Mouse (Mus musculus): ENCODE results near the gene Eif2b5. TPM values are rescaled to one million over a fixed set of nuclear protein-coding genes. Genes with fewer than 3 reads are reported as not detected.
A peak's percentile ranks its signal among the peaks of the same experiment; 100 is the strongest.

Eif2b5 gene
- polyA plus RNA-seq, 1 experiment from 2014 or later, result 144 TPM

DNA sequence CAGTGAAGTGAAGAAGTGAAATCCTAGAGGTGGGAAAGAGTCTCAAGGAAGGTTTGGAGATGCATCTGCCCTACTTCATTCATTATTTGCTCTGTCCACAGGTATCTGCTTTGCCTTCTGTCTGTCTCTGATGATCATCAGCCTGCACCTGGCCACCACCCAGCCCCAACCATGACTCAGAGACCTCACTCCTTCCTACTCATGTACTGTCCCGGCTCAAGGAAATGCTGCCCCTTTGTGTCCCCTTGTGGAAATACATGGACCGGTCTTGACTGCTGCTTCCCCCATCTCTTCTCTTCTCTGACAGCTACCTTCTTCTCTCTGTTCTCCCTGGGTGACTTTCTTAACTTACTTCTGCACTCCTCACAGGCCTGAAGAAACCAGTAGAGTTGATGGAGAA, 8.0 kb upstream of the Eif2b5 start:
- ATAC-seq (ENCODE audit: insufficient number of reproducible peaks, insufficient read depth, low FRiP score, low TSS enrichment, low read depth), result no peak
- no peaks in the 10 kb centered on the region for H3K9me3 ChIP-seq
- H3K4me2 ChIP-seq, result no peak overlapping the region
- no peaks in the 10 kb centered on the region for H3K4me1 ChIP-seq (replicated peaks)
- 39% methylated on average over 2 of the region's 2 CpGs for WGBS
- H3K9ac ChIP-seq (replicated peaks), result no peak overlapping the region
- no peak overlapping the region for H3K27ac ChIP-seq
- H3K36me3 ChIP-seq, result no peaks in the 10 kb centered on the region
- H3K4me3 ChIP-seq (replicated peaks), result no peak overlapping the region
- H3K27me3 ChIP-seq, result no peaks in the 10 kb centered on the region

DNA sequence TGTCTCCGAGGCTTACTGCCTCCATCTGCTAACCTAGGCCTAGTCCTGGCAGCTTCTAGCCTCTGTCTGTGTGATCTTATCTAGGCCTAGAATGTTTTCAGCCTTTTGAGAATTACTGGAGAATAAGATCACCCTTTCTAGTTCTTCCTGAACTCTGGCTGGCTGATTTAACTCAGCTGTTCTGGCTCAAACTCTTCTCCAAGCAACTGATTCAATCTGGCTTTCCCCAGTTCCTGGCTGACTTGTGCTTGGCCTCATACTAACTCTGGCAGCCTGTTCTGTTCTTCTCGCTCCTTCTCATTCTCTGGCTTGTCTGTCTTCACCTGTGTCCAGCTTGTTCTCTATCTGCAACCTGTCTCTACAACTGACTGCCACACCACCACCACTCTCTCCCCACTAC, 7.3 kb upstream of the Eif2b5 start:
- no peaks in the 10 kb centered on the region for H3K4me1 ChIP-seq (replicated peaks)
- H3K4me3 ChIP-seq (replicated peaks), result no peak overlapping the region
- H3K27me3 ChIP-seq, result no peaks in the 10 kb centered on the region
- 71% methylated on average over 2 of the region's 2 CpGs for WGBS
- no peak overlapping the region for H3K9ac ChIP-seq (replicated peaks)
- H3K36me3 ChIP-seq, result no peaks in the 10 kb centered on the region
- H3K9me3 ChIP-seq, result no peaks in the 10 kb centered on the region
- H3K4me2 ChIP-seq, result no peak overlapping the region
- H3K27ac ChIP-seq, result no peak overlapping the region
- ATAC-seq (ENCODE audit: insufficient number of reproducible peaks, insufficient read depth, low FRiP score, low TSS enrichment, low read depth), result no peak

DNA sequence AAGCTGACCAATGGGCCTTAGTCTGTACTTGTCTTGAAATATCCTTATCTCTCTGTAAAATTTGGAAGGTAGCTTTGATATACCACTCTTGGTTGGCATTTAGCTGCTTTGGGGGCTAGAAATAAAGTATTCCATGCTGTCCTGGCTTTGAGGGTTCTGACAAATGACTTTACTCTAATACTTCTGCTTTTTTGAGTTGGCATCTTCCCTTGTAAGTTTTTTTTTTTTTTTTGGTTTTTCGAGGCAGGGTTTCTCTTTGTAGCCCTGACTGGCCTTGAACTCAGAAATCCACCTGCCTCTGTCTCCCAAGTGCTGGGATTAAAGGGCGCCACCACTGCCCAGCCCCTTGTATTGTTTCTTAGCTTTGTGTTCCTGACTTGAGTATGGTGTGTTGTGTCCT, 5.2 kb upstream of the Eif2b5 start:
- Histone ChIP-seq H3K4me1 (replicated peaks) (peaks cover 7% of the 10 kb centered on the region; the same call in 1 of the 2 replicates), H3K4me2 (no peak overlapping the region), H3K27ac (no peak overlapping the region), H3K4me3 (replicated peaks) (no peak overlapping the region), H3K9me3 (no peaks in the 10 kb centered on the region), H3K27me3 (peaks cover 11% of the 10 kb centered on the region; the same call in 1 of the 2 replicates), H3K36me3 (no peaks in the 10 kb centered on the region), H3K9ac (replicated peaks) (no peak overlapping the region)
- ATAC-seq (ENCODE audit: insufficient number of reproducible peaks, insufficient read depth, low FRiP score, low TSS enrichment, low read depth), result no peak
- WGBS, result 67% methylated on average over 2 of the region's 2 CpGs

DNA sequence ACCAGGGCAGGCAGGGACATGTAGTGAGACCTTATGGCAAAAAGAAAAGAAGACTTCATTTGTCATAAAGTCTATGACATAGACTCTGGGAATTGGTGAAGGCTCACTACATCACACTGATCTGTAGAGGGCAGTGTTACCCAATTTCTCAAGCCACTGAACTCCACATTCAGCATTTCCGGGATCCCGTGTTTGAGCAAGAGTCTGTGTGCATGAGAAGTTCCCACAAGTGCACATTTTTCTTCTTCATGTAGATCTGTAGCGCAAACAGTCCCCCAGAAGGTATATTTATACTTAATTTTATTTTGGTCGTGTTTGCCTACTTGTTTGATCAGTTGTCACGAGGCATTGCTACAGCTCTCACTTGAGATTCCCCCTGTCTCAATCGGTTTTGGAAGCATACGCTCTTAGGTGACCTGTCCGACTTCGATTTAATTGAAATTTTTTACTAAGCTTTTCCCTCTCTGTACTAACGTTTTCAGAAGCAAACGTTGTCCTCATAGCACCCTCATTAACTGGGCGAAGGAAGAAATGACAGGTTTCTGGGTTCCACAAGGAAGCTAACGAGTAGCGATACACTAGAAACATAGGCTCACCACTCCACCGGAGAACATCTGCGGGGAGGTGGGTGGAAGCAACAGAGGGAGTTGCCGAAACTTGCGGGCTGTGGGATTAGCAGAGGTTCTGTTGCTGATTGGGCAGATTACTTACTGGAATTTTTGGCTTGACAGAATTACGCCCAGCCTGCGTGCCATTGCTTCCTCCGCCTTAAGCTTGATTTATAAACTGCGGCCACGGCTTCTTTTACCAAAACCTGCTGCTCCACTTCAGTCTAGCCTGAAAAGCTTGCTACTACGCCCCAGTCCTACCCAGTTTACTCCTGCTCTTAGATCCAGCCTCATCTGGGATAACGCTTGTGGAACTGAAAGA, 1.7 kb upstream of the Eif2b5 start:
- 0 out of 2 replicates have a peak, but pooled peaks have one; percentile 23 for ATAC-seq (ENCODE audit: insufficient number of reproducible peaks, insufficient read depth, low FRiP score, low TSS enrichment, low read depth)
- no peak overlapping the region; the same call in 1 of the 2 replicates for H3K9ac ChIP-seq (replicated peaks)
- H3K36me3 ChIP-seq, result peaks cover 18% of the 10 kb centered on the region
- H3K4me1 ChIP-seq (replicated peaks), result peaks cover 13% of the 10 kb centered on the region
- 17% methylated on average over 25 of the region's 25 CpGs for WGBS
- H3K27ac ChIP-seq, result no peak overlapping the region
- no peaks in the 10 kb centered on the region for H3K9me3 ChIP-seq
- H3K4me3 ChIP-seq (replicated peaks), result peak overlapping the region; percentile 33
- H3K4me2 ChIP-seq, result peak overlapping the region; percentile 59
- H3K27me3 ChIP-seq, result peaks cover 11% of the 10 kb centered on the region; the same call in 1 of the 2 replicates

DNA sequence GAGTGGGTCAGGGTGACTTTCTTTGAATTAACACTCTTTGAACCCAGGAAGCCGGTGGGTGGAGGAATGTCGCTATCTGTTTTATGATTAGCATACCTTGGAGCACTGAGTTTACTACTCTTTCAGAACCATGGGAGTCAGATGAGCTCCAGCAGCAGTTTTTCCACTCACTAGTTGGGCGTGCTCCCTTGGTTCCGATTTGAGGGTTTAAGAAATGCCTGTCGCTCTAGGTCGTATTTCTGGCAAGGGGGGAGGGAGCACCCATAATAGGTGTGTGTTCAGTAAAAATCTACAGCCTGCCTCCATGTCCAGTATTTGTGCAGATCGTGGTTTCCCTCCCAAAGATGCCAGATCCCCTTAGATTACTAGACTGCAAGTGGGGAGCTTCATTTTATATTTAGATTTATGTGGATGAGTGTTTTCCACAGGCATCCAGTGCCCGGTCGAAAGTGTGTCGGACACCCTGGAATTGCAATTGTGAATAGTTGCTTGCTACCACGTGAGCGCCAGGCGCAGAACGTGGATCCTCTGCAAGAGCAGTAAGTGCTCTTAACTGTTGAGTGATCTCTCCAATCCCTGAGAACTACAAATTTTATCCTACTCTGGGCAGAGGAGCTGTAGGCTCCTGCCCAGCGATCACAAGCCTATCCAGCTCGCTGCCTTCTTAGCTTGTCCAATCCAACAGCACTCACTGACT, 489 bp upstream of the Eif2b5 start:
- WGBS, result 9% methylated on average over 16 of the region's 16 CpGs
- Histone ChIP-seq H3K36me3 (peaks cover 30% of the 10 kb centered on the region), H3K4me2 (peak overlapping the region; percentile 87), H3K27ac (no peak overlapping the region), H3K9me3 (no peaks in the 10 kb centered on the region), H3K4me1 (replicated peaks) (peaks cover 13% of the 10 kb centered on the region), H3K9ac (replicated peaks) (peak overlapping the region; percentile 93; the same call in 1 of the 2 replicates), H3K4me3 (replicated peaks) (peak overlapping the region; percentile 93), H3K27me3 (peaks cover 11% of the 10 kb centered on the region; the same call in 1 of the 2 replicates)
- ATAC-seq (ENCODE audit: insufficient number of reproducible peaks, insufficient read depth, low FRiP score, low TSS enrichment, low read depth), result no peak

DNA sequence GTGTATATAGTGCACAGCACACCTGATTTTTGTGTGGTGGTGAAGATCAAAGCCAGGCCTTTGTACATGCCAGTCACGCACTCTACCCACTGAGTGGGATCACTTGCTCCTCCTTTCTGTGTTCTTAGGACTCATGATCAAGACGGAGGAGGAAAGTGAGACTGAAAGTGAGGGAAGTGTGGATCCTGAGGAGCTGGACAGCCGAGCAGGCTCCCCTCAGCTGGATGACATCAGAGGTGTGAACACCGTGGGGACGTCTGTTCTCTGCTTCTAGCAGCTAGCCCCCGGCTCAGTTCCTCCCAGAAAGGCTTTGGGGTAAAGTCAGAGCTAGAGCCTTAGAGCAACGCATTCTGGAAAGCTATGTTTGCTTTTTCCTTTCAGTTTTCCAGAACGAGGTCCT, 7.4 kb downstream of the Eif2b5 start:
- Histone ChIP-seq H3K4me3 (replicated peaks) (no peak overlapping the region), H3K9me3 (no peaks in the 10 kb centered on the region), H3K4me1 (replicated peaks) (no peaks in the 10 kb centered on the region), H3K27ac (no peak overlapping the region), H3K4me2 (no peak overlapping the region), H3K27me3 (no peaks in the 10 kb centered on the region), H3K36me3 (peaks cover 98% of the 10 kb centered on the region), H3K9ac (replicated peaks) (no peak overlapping the region)
- WGBS, result 83% methylated on average over 8 of the region's 8 CpGs
- ATAC-seq (ENCODE audit: insufficient number of reproducible peaks, insufficient read depth, low FRiP score, low TSS enrichment, low read depth), result no peak

DNA sequence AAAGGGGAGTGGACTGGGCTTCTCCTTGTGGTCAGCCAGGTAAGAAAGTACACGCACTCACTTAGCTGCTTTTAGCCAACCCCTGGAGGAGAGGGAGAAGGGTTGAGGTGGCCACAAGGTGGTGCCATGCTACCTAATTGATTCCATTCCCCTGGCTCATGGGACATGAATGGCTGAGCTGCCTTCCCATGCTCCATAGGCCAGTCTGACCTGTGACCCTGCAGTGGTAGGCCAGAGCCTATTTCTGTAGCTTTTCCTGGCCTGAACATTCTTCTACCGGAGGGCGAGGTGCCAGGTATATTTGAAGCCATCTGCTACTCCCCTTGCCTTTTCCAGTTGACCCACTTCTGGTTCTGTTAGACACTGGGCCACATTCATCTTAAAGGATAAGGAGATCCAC, 10.7 kb downstream of the Eif2b5 start:
- H3K4me2 ChIP-seq, result no peak overlapping the region
- H3K9me3 ChIP-seq, result no peaks in the 10 kb centered on the region
- H3K36me3 ChIP-seq, result peaks cover 71% of the 10 kb centered on the region
- WGBS, result 73% methylated on average over 3 of the region's 3 CpGs
- H3K27me3 ChIP-seq, result no peaks in the 10 kb centered on the region
- H3K27ac ChIP-seq, result no peak overlapping the region
- no peak overlapping the region for H3K4me3 ChIP-seq (replicated peaks)
- no peak for ATAC-seq (ENCODE audit: insufficient number of reproducible peaks, insufficient read depth, low FRiP score, low TSS enrichment, low read depth)
- no peak overlapping the region for H3K9ac ChIP-seq (replicated peaks)
- H3K4me1 ChIP-seq (replicated peaks), result no peaks in the 10 kb centered on the region

DNA sequence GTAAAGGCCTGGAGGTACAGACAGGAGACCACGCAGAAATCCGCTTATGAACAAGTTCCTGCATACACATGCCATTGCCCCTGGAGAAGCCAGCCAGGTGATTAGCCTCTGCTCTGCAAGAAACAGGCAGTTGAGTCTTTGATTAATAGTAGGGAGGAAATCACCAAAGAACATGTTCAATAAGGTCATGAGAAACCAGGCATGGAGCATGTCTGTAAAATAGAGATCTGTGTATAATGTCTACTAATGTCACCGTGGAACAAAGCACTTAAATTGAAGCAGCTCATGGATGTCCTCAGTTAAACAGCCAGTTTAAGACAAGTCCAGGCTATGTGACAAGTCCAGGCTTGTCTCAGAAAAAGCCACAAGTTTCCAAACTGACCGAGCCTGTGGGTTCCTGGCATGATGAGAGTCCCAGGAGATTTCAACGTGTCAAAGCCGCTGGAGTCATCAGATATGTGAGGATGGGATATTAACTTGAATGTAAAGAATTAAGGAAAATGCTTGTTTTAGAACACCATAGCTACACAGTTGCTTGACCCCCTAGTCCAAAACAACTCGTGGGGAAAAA, 12.7 kb downstream of the Eif2b5 start:
- H3K4me3 ChIP-seq (replicated peaks), result no peak overlapping the region
- no peak overlapping the region for H3K27ac ChIP-seq
- no peaks in the 10 kb centered on the region for H3K9me3 ChIP-seq
- no peak overlapping the region for H3K4me2 ChIP-seq
- no peaks in the 10 kb centered on the region for H3K27me3 ChIP-seq
- H3K4me1 ChIP-seq (replicated peaks), result no peaks in the 10 kb centered on the region
- H3K36me3 ChIP-seq, result peaks cover 51% of the 10 kb centered on the region
- no peak overlapping the region for H3K9ac ChIP-seq (replicated peaks)
- no peak for ATAC-seq (ENCODE audit: insufficient number of reproducible peaks, insufficient read depth, low FRiP score, low TSS enrichment, low read depth)
- WGBS, result 85% methylated on average over 7 of the region's 7 CpGs

DNA sequence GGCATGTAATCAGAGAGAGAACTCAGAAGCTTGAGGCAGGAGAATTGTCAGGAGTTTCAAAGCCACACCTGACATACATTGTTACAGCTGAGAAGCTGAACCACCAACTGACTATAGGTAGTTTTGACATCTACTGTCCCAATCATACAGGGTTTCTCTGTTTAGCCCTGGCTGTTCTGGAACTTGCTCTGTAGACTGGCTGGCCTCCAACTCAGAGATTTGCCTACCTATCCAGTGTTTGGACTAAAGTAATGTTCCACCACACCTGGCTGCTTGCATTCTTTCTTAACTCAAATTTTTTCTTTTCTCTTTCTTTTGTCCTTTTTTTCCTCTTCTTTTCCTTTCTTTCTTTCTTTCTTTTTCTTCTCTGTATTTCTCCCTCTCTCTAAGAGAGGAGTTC, 17.4 kb downstream of the Eif2b5 start:
- Histone ChIP-seq H3K4me1 (replicated peaks) (peaks cover 14% of the 10 kb centered on the region), H3K4me2 (peak overlapping the region; percentile 94), H3K27me3 (no peaks in the 10 kb centered on the region), H3K9me3 (no peaks in the 10 kb centered on the region), H3K4me3 (replicated peaks) (peak overlapping the region; percentile 96), H3K9ac (replicated peaks) (peak overlapping the region; percentile 97), H3K36me3 (peaks cover 27% of the 10 kb centered on the region), H3K27ac (peak overlapping the region; percentile 95)
- ATAC-seq (ENCODE audit: insufficient number of reproducible peaks, insufficient read depth, low FRiP score, low TSS enrichment, low read depth), result no peak

DNA sequence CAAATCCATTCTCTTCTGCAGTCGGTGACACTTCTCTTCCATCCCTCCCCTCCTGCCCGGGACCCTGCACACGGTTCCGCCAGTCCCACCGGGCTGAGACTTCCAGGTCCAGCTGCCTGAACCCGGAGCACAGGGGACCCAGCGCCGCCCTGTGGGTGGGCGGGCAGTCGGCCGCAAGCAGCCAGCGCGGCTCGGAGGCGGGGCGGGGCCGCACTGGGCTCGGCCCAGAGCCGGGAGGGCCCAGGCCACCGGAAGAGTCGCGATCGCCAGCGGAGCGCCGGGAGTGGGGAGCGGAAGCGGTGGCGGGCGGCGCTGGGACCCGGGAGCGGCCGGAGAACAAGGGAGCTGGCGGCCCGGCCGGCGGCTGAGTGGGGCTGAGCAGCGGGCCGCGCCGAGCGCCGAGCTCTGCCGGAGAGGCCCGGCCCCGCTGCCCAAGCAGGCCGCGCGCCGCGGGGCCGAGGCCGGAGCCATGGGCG, 18.1 kb downstream of the Eif2b5 start, which contains the start of gene Dvl3:
Gene Dvl3 (plus strand): TSS at position 257 of the 476 bp plus-strand sequence.
- peak; percentile 94 for ATAC-seq (ENCODE audit: insufficient number of reproducible peaks, insufficient read depth, low FRiP score, low TSS enrichment, low read depth)
- Histone ChIP-seq H3K27ac (peak within 1 kb of the TSS; percentile 95), H3K4me2 (peak within 1 kb of the TSS; percentile 94), H3K9ac (replicated peaks) (peak within 1 kb of the TSS; percentile 97), H3K4me3 (replicated peaks) (peak within 1 kb of the TSS; percentile 96), H3K27me3 (no peaks in the 10 kb centered on the region), H3K36me3 (peaks cover 28% of the 10 kb centered on the region), H3K9me3 (no peaks in the 10 kb centered on the region), H3K4me1 (replicated peaks) (peaks cover 14% of the 10 kb centered on the region)
- WGBS, result under 1% methylated on average over 54 of the region's 55 CpGs

DNA sequence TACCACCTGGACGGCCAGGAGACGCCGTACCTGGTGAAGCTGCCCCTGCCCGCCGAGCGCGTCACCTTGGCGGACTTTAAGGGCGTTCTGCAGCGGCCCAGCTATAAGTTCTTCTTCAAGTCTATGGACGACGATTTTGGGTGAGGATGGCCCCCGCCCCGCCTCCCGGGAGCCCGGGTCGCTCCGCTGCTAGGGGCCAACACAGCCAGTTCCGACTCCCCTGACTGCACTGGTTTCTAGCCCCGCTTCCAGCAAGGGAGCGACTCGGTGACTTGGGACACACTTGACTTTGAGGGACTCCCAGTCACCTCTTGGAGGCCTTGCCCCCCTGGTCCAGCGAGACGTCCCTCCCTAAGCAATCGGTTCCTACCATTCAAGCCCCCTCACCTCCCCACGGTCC, 18.6 kb downstream of the Eif2b5 start:
- H3K36me3 ChIP-seq, result peaks cover 32% of the 10 kb centered on the region
- peak overlapping the region; percentile 97 for H3K9ac ChIP-seq (replicated peaks)
- H3K4me3 ChIP-seq (replicated peaks), result peak overlapping the region; percentile 96
- H3K9me3 ChIP-seq, result no peaks in the 10 kb centered on the region
- 0 out of 2 replicates have a peak, but pooled peaks have one; percentile 2 for ATAC-seq (ENCODE audit: insufficient number of reproducible peaks, insufficient read depth, low FRiP score, low TSS enrichment, low read depth)
- peaks cover 14% of the 10 kb centered on the region for H3K4me1 ChIP-seq (replicated peaks)
- H3K4me2 ChIP-seq, result peak overlapping the region; percentile 94
- H3K27me3 ChIP-seq, result no peaks in the 10 kb centered on the region
- WGBS, result under 1% methylated on average over 26 of the region's 26 CpGs
- H3K27ac ChIP-seq, result peak overlapping the region; percentile 95
